Mouse (Mus musculus) T-helper 1 cell (primary cell): ENCODE results near the gene Lpcat1.

Experiments used
- in situ Hi-C: fragments of 300-600 bp; cut with MboI, MseI; formaldehyde crosslinking; loops from one replicate; pipeline ENCODE4 v1.15.1; 2025; ENCODE audit warnings: high pct_unique_total_duplicates

Gene Lpcat1

DNA sequence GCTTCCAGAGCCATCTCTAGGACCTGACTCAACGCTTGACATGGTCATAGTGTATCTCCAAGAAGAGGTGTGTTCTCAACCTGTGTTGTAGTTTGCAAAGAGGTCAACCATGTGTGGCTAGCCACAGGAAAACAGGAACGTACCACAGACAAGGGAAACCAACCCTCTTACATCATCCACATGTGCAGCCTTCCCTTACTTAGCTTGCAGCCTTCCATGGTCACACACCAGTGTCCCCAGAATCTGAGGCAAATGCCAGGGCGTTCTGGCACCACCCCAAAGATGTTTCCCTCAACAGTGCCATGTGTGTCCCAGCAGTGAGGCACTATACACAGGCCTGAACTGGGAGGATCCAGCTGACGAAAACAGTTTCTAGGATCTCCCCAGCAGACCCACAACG is 9.3 kb downstream of the Lpcat1 start:
- in situ Hi-C loops = no loop called here

DNA sequence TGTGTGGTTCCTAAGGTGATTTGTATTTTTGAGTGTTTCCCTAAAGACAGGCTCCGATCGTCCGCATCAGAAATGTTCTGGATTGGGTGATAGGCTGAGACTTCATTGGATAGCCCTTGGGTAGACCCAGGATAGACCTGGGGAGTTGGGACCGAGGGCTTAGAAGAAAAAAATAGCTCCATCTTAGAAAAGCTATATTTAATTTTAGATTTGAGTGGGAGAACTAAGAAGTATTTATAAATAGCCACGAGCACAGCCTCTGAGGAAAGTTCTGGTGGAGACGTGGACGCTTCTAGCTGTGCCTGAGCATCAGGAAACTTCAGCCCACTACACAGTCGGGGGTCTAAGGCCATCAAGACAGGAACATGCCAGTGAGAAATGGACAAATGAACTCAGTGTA is 9.8 kb downstream of the Lpcat1 start:
- in situ Hi-C loops = no loop called here

- in situ Hi-C loops = no loop called here
Measured at GRCm38 (mm10) chr13:73477841-73478240, 10.8 kb downstream of the Lpcat1 start.

GRCm38 (mm10) chr13:73482476-73482875 is 15.5 kb downstream of the Lpcat1 start:
- in situ Hi-C loops = loop anchor here (10.0 kb wide), 1 partner anchor 1572 kb away; no protein-coding TSS in a partner anchor

- in situ Hi-C loops = loop anchor here (10.0 kb wide), 1 partner anchor 1571 kb away; no protein-coding TSS in a partner anchor
Measured at GRCm38 (mm10) chr13:73483331-73483730, 16.3 kb downstream of the Lpcat1 start.

DNA sequence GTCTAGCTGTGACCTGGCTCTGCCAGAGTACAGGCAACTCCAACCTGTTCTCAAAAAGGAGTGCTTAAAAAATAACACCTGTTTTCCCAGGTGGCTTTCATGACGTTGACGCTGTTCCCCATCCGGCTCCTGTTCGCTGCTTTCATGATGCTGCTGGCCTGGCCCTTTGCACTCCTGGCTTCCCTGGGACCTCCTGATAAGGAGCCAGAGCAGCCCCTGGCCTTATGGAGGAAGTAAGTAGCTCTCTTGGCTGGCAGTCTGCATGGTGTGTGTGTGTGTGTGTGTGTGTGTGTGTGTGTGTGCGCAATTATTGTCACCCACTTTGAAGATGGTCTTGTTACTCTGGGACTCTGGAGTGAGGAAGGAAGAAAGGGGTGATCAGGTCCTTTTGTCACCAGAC is 17.2 kb downstream of the Lpcat1 start:
- in situ Hi-C loops = loop anchor here (10.0 kb wide), 1 partner anchor 1571 kb away; no protein-coding TSS in a partner anchor

- in situ Hi-C loops = loop anchor here (10.0 kb wide), 1 partner anchor 1567 kb away; no protein-coding TSS in a partner anchor
Measured at GRCm38 (mm10) chr13:73488105-73488504, 21.1 kb downstream of the Lpcat1 start.

- in situ Hi-C loops = loop anchor here (10.0 kb wide), 1 partner anchor 1566 kb away; no protein-coding TSS in a partner anchor
Measured at GRCm38 (mm10) chr13:73488707-73489106, 21.7 kb downstream of the Lpcat1 start.

DNA sequence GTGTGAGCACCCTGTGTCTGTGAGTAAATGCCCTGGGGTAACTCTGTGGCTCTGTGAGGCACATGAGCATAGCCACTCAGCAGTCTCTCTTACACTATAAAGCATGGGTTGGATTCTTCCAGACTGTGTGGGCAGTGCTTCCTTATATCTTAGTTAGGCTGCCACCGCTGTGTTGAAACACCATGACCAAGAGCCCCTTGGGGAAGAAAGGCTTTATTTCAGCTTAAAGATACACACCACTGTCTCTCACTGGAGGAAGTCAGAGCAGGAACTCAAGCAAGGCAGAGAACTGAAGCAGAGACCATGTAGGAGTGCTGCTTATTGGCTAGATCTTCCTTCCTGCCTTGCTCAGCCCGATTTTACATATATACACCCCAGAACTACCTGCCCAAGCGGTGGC is 23.0 kb downstream of the Lpcat1 start:
- in situ Hi-C loops = loop anchor here (10.0 kb wide), 1 partner anchor 1565 kb away; no protein-coding TSS in a partner anchor

- in situ Hi-C loops = no loop called here
Measured at GRCm38 (mm10) chr13:73490564-73491170, 23.7 kb downstream of the Lpcat1 start.

- in situ Hi-C loops = no loop called here
Measured at GRCm38 (mm10) chr13:73493183-73493582, 26.2 kb downstream of the Lpcat1 start.

DNA sequence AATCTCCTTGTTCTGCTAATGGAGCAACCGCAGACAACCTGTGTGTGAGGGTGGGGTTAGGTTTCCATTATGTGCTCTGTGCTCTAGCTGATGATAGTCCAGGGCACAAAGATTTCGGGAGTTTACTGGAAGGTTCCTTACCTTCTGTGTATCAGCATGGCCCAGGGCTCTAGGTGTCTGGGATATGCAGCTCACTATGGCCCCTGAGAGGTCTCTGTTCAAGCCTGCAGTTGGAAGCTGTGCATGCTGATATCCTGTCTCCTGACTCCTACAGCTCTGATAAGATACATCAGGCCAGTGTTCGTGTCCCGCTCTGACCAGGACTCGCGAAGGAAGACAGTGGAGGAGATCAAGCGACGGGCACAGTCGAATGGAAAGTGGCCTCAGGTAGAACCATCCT is 27.5 kb downstream of the Lpcat1 start:
- in situ Hi-C loops = no loop called here

- in situ Hi-C loops = no loop called here
Measured at GRCm38 (mm10) chr13:73496137-73496536, 29.1 kb downstream of the Lpcat1 start.

- in situ Hi-C loops = no loop called here
Measured at GRCm38 (mm10) chr13:73499893-73500604, 33.1 kb downstream of the Lpcat1 start.

- in situ Hi-C loops = no loop called here
Measured at GRCm38 (mm10) chr13:73502719-73503118, 35.7 kb downstream of the Lpcat1 start.

DNA sequence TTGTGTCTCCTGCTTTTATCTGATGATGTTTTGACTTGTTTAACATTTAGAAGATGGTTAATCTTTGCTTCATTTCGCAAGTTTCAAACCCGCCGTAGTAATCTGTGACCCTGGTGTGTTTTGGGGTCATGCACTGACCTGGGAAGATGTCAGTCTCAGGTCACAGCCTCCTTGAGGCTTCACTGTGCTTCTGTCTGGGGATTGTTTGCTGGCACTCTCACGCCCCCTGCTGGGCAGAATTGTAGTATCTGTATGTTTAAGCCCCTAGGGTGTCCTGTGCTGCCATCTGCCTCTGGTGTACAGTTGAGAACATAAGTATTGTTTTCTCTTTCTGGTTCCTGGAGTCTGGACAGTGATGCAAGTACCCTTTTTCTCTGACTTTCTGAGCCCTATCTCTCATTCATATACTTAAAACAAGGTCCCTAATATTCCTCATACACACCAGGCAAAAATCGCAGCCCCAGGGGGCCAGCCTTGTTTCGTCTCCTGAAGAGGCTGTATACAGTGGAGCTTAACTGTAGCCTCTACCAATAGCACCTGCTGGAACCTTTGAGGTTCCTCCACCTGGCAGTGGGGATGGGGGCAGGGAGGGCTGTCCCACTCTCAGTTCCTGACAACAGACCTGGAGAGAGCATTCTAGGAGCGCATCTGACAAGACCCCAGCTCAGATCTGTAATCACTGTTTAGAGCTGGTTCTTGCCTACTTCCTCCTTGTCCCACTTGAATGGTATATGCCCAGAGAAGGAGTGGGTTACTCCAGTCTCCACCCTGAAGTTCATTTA is 38.9 kb downstream of the Lpcat1 start:
- in situ Hi-C loops = loop anchor here (5.0 kb wide), 1 partner anchor 79 kb away; no protein-coding TSS in a partner anchor

DNA sequence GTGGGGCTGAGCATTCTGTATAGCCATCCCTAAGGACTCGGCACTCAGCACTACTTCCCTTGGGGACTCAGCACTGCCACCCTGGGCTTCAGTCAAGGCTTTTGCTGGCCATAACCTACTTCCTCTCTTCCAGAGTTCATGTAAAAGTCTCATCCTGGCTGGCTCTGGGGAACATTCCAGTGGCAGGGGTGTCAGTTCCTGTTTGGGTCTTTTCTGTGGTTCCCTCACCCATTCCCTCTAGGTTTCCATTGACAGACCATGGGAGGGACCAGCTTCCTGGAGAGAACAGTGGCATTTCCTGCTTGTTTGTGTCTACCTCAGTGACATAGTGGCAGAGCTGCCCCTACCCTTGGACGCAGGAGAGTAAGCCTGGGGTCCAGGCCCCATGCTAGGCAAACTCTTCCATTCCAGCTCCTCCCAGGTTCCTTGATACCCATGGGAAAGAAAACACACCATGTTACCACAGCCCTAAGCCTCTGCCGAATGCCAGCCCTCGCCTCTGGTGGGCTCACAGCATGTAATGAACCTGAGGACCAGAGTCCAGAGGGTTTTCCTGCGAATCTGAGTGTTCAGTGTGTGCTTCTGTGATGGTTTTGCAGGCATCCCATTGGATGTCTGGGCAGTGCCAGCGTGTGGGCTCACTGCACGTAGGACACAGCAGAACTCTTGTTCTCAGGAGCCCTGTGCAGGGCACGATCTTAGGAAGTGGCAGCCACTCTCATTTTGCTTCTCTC is 42.0 kb downstream of the Lpcat1 start:
- in situ Hi-C loops = loop anchor here (5.0 kb wide), 1 partner anchor 82 kb away; no protein-coding TSS in a partner anchor

DNA sequence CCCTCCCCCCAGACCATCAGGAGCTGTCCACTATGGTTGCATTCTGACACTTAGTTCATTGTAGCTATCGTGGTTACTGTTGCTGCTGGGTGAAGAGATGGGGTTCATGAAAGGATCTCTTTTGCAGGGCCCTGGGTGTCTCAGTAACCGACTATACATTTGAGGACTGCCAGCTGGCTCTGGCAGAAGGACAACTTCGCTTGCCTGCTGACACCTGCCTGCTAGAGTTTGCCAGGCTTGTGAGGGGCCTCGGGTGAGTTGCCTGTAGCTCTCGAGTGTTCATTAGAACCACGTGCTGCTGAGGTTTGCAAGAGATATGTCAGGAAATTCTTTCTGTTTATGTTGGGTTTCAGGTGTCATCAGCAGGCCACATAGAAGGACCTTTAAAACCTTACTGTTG is 42.9 kb downstream of the Lpcat1 start:
- in situ Hi-C loops = loop anchor here (5.0 kb wide), 2 partner anchors 83 to 102 kb away; no protein-coding TSS in a partner anchor

GRCm38 (mm10) chr13:73512776-73513673 is 46.0 kb downstream of the Lpcat1 start:
- in situ Hi-C loops = loop anchor here (5.0 kb wide), 1 partner anchor 99 kb away; no protein-coding TSS in a partner anchor

DNA sequence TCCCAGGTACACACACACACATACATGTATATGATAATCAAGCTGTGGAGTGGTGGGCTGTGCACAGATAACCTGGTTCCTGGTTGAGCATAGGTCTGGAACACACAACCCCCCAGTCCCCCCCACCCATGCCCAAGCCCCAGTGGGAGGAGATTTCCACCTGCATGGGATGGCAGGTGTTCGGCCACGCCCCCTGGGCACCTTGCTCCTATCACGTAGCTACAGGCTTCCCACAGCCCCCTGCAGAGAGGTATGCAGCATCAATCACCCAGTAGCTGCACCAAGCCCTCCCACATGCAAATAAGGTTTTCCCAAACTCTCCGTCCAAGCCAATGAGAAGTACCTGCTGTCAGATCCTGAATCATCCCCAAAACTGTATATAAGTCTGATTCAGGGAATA is 49.9 kb downstream of the Lpcat1 start:
- in situ Hi-C loops = no loop called here
